Mouse (Mus musculus): Measurements from ENCODE around the gene Noa1.
A peak's percentile ranks its signal among the peaks of the same experiment; 100 is the strongest.

Noa1 gene

GRCm38 (mm10) chr5:77289686-77290085 lies 20.2 kb downstream of the Noa1 start:
- no peak for DNase-seq (ENCODE audit: low spot score)

- no peak for DNase-seq (ENCODE audit: low spot score)
Measured at GRCm38 (mm10) chr5:77287901-77288300, 22.0 kb downstream of the Noa1 start.

- no peak for DNase-seq (ENCODE audit: low spot score)
Measured at GRCm38 (mm10) chr5:77286904-77287303, 23.0 kb downstream of the Noa1 start.

- no peak for DNase-seq (ENCODE audit: low spot score)
Measured at GRCm38 (mm10) chr5:77285685-77286084, 24.2 kb downstream of the Noa1 start.

GRCm38 (mm10) chr5:77282242-77282641 lies 27.6 kb downstream of the Noa1 start:
- no peak for DNase-seq (ENCODE audit: low spot score)

GRCm38 (mm10) chr5:77281518-77282174 lies 28.2 kb downstream of the Noa1 start:
- DNase-seq (ENCODE audit: low spot score), result no peak

GRCm38 (mm10) chr5:77277204-77277603 lies 32.7 kb downstream of the Noa1 start:
- DNase-seq (ENCODE audit: low spot score), result no peak

- DNase-seq (ENCODE audit: low spot score), result peak; percentile 23
Measured at GRCm38 (mm10) chr5:77275950-77276349, 33.9 kb downstream of the Noa1 start.

- DNase-seq (ENCODE audit: low spot score), result no peak
Measured at GRCm38 (mm10) chr5:77273151-77273550, 36.7 kb downstream of the Noa1 start.

GRCm38 (mm10) chr5:77269399-77269798 lies 40.5 kb downstream of the Noa1 start:
- no peak for DNase-seq (ENCODE audit: low spot score)

- DNase-seq (ENCODE audit: low spot score), result no peak
Measured at GRCm38 (mm10) chr5:77267957-77268624, 41.8 kb downstream of the Noa1 start.

- no peak for DNase-seq (ENCODE audit: low spot score)
Measured at GRCm38 (mm10) chr5:77267441-77267840, 42.4 kb downstream of the Noa1 start.

- no peak for DNase-seq (ENCODE audit: low spot score)
Measured at GRCm38 (mm10) chr5:77266886-77267401, 42.9 kb downstream of the Noa1 start.

- peak; percentile 24 for DNase-seq (ENCODE audit: low spot score)
Measured at GRCm38 (mm10) chr5:77266066-77266885, 43.6 kb downstream of the Noa1 start.

- peak; percentile 41 for DNase-seq (ENCODE audit: low spot score)
Measured at GRCm38 (mm10) chr5:77265671-77266065, 44.2 kb downstream of the Noa1 start.

GRCm38 (mm10) chr5:77265081-77265670 lies 44.7 kb downstream of the Noa1 start, which contains the start of gene Rest:
Gene Rest, plus strand, starts transcription at chr5:77265491.
- peak; percentile 51 for DNase-seq (ENCODE audit: low spot score)

GRCm38 (mm10) chr5:77262105-77262504 lies 47.8 kb downstream of the Noa1 start:
- no peak for DNase-seq (ENCODE audit: low spot score)

GRCm38 (mm10) chr5:77261137-77261536 lies 48.7 kb downstream of the Noa1 start:
- DNase-seq (ENCODE audit: low spot score), result no peak

- DNase-seq (ENCODE audit: low spot score), result no peak
Measured at GRCm38 (mm10) chr5:77260141-77260540, 49.7 kb downstream of the Noa1 start.

- DNase-seq (ENCODE audit: low spot score), result no peak
Measured at GRCm38 (mm10) chr5:77259315-77259714, 50.6 kb downstream of the Noa1 start.

- DNase-seq (ENCODE audit: low spot score), result no peak
Measured at GRCm38 (mm10) chr5:77257603-77258002, 52.3 kb downstream of the Noa1 start.

GRCm38 (mm10) chr5:77254402-77254801 lies 55.5 kb downstream of the Noa1 start:
- no peak for DNase-seq (ENCODE audit: low spot score)

Measured in layer of hippocampus, adult 11-12 months (tissue).